Mouse (Mus musculus) bone marrow, adult 2 months (tissue): ENCODE results near the gene Gpc6.

Source experiments
- CTCF ChIP-seq: fragments of 200-500 bp; IDR thresholded peaks from 2 replicates; pipeline ENCODE4 v1.5.1; 2011; ENCODE audit warnings: low read length, control low read depth; ENCODE audit not compliant: control insufficient read depth, insufficient read depth
- POLR2A ChIP-seq: fragments of 200-500 bp; IDR thresholded peaks from 2 replicates; pipeline ENCODE4 v1.6.1; 2011; ENCODE audit warnings: low read depth, mild to moderate bottlenecking, control low read depth, low read length, borderline replicate concordance; ENCODE audit not compliant: control insufficient read depth

- no peak for TF ChIP-seq CTCF
- no peak for TF ChIP-seq POLR2A
Measured at GRCm38 (mm10) chr14:117841797-117842553, 916.9 kb downstream of the Gpc6 start.
